In the genomic region with DNA sequence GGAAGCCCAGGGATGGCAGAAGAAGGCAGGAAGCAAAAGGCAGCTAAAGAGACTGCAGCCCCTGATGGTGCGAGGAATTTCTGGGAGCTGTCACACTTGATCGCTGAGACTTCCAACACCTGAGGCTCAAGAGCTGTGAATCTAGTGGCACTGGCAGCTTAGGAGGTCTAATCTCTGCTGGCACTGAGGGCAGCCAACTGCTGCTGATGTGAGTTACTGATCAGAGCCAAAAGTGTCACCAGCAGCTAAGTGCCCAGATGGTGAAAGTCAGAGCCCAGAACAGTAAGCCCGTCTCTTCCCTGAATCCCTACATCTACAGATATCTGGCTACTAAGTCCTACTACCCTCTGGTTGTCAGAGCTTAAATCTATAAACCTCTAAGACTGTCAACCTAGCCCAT, we compare ENCODE assay signal across 22 mouse cellular contexts.
A peak's percentile ranks its signal among the peaks of the same experiment; 100 is the strongest.
DNase-seq lines count a peak whose midpoint lies in the region; ATAC-seq and TF ChIP-seq lines count a peak whose summit lies in the region.
"Had no signal": no experiment of that assay in that cellular context is flagged by ENCODE, and none has a peak within 500 bp of the region (broad histone marks: within the 10 kb centered on the region; RNA-seq: fewer than 3 reads in every experiment).

No protein-coding gene starts in this region.

- H3K27ac ChIP-seq in forebrain, postnatal 0 days (ENCODE audit: low read depth, low read length): no peak overlapping the region
- no peak overlapping the region for H3K27ac ChIP-seq in forebrain, embryonic 15.5 days (replicated peaks)
- H3K27ac ChIP-seq in layer of hippocampus, adult 2 months: 0 out of 2 replicates have a peak overlapping the region, but pooled peaks have one; percentile 10
- no peak overlapping the region for H3K27ac ChIP-seq in testis, adult 2 months (ENCODE audit: control insufficient read depth, insufficient read depth, low read depth, low read length)
- H3K27ac ChIP-seq: forebrain, embryonic 10.5 days; forebrain, embryonic 13.5 days; heart, embryonic 15.5 days; hindbrain, embryonic 10.5 days; hindbrain, embryonic 15.5 days had no signal

- DNase-seq in forebrain, postnatal 0 days: no peak
- DNase-seq in layer of hippocampus, adult 2 months (ENCODE audit: low spot score in 2 of 2): no peak
- no peak for DNase-seq in layer of hippocampus, adult 11-12 months (ENCODE audit: low spot score)
- no peak for DNase-seq in testis, postnatal 10 days (ENCODE audit: low spot score)
- DNase-seq: adrenal gland, adult 2 months; adrenal gland, postnatal 14 days; cerebellum, adult 18-20 months; cerebellum, adult 9-10 months; gastrocnemius, postnatal 25 days; heart, postnatal 10 days; heart, postnatal 36 days had no signal

- H3K4me3 ChIP-seq in forebrain, postnatal 0 days (ENCODE audit: low read depth, low read length): no peak overlapping the region
- H3K4me3 ChIP-seq in forebrain, embryonic 15.5 days: no peak overlapping the region
- H3K4me3 ChIP-seq in layer of hippocampus, adult 2 months: no peak overlapping the region
- H3K4me3 ChIP-seq in testis, adult 2 months (ENCODE audit: control insufficient read depth, low read depth, low read length): peak overlapping the region; percentile 50
- H3K4me3 ChIP-seq: forebrain, embryonic 10.5 days; forebrain, embryonic 13.5 days; heart, embryonic 12.5 days; heart, embryonic 15.5 days; hindbrain, embryonic 10.5 days; hindbrain, embryonic 15.5 days had no signal

- H3K4me2 ChIP-seq in forebrain, postnatal 0 days (ENCODE audit: low read depth): no peak overlapping the region
- H3K4me2 ChIP-seq in forebrain, embryonic 15.5 days (replicated peaks): no peak overlapping the region
- H3K4me2 ChIP-seq: forebrain, embryonic 13.5 days; heart, embryonic 12.5 days; heart, embryonic 15.5 days; hindbrain, embryonic 15.5 days had no signal

- H3K27me3 ChIP-seq in forebrain, postnatal 0 days (ENCODE audit: insufficient read depth, low read length): no peaks in the 10 kb centered on the region
- H3K27me3 ChIP-seq in forebrain, embryonic 15.5 days: no peaks in the 10 kb centered on the region
- no peaks in the 10 kb centered on the region for H3K27me3 ChIP-seq in testis, adult 2 months (ENCODE audit: control insufficient read depth, insufficient read depth, low read length)
- H3K27me3 ChIP-seq: forebrain, embryonic 13.5 days; heart, embryonic 12.5 days; heart, embryonic 15.5 days; hindbrain, embryonic 15.5 days had no signal

- no peak for TF ChIP-seq POLR2A in testis, adult 2 months (IDR thresholded peaks at IDR 0.05; ENCODE audit: control insufficient read depth, low read depth, low read length)

- peak; percentile 34; the same call in 1 of the 2 replicates for ATAC-seq in forebrain, postnatal 0 days
- ATAC-seq in forebrain, embryonic 15.5 days (replicated peaks): no peak
- ATAC-seq: CD4-positive, CD25-positive, alpha-beta regulatory T cell, adult 4 months; forebrain, embryonic 13.5 days; inflammation-experienced regulatory T-cells, adult 6 months; intestine, embryonic 16.5 days had no signal

- no peaks in the 10 kb centered on the region for H3K4me1 ChIP-seq in forebrain, postnatal 0 days (ENCODE audit: insufficient read depth)
- H3K4me1 ChIP-seq in forebrain, embryonic 15.5 days: no peaks in the 10 kb centered on the region
- H3K4me1 ChIP-seq in testis, adult 2 months (ENCODE audit: control insufficient read depth, insufficient read depth, low read length): no peaks in the 10 kb centered on the region
- H3K4me1 ChIP-seq: forebrain, embryonic 10.5 days; forebrain, embryonic 13.5 days; heart, embryonic 12.5 days; heart, embryonic 15.5 days; hindbrain, embryonic 10.5 days; hindbrain, embryonic 15.5 days had no signal

- H3K9me3 ChIP-seq in forebrain, postnatal 0 days (ENCODE audit: low read length): no peaks in the 10 kb centered on the region
- no peaks in the 10 kb centered on the region for H3K9me3 ChIP-seq in forebrain, embryonic 15.5 days
- H3K9me3 ChIP-seq: forebrain, embryonic 10.5 days; forebrain, embryonic 13.5 days; heart, embryonic 12.5 days; heart, embryonic 15.5 days; hindbrain, embryonic 10.5 days; hindbrain, embryonic 15.5 days had no signal

- no peak overlapping the region for H3K9ac ChIP-seq in forebrain, postnatal 0 days
- H3K9ac ChIP-seq in forebrain, embryonic 15.5 days (replicated peaks): no peak overlapping the region
- H3K9ac ChIP-seq: forebrain, embryonic 13.5 days; heart, embryonic 12.5 days; heart, embryonic 15.5 days; hindbrain, embryonic 15.5 days had no signal

- WGBS in forebrain, postnatal 0 days: 70% methylated on average over 3 of the region's 3 CpGs
- 84% methylated on average over 3 of the region's 3 CpGs for WGBS in forebrain, embryonic 15.5 days

- TF ChIP-seq CTCF in forebrain, postnatal 0 days (IDR thresholded peaks at IDR 0.05; ENCODE audit: low read depth): no peak
- TF ChIP-seq CTCF in layer of hippocampus, adult 2 months (conservative IDR thresholded peaks at IDR 0.05): no peak
- no peak for TF ChIP-seq CTCF in testis, adult 2 months (IDR thresholded peaks at IDR 0.05; ENCODE audit: control insufficient read depth, insufficient read depth, insufficient replicate concordance, low read depth, low read length)

- H3K36me3 ChIP-seq in forebrain, postnatal 0 days (ENCODE audit: insufficient read depth): no peaks in the 10 kb centered on the region
- no peaks in the 10 kb centered on the region for H3K36me3 ChIP-seq in forebrain, embryonic 15.5 days
- H3K36me3 ChIP-seq in testis, adult 2 months (ENCODE audit: control insufficient read depth, insufficient read depth, low read length): no peaks in the 10 kb centered on the region
- H3K36me3 ChIP-seq: forebrain, embryonic 10.5 days; heart, embryonic 12.5 days; heart, embryonic 15.5 days; hindbrain, embryonic 10.5 days; hindbrain, embryonic 15.5 days had no signal
